Mouse (Mus musculus): ENCODE data around the gene Ptprb. TPM values are rescaled to one million over a fixed set of nuclear protein-coding genes. Genes with fewer than 3 reads are reported as not detected.

Gene Ptprb
- polyA plus RNA-seq, 1 experiment from 2014 or later: 3.0 TPM

DNA sequence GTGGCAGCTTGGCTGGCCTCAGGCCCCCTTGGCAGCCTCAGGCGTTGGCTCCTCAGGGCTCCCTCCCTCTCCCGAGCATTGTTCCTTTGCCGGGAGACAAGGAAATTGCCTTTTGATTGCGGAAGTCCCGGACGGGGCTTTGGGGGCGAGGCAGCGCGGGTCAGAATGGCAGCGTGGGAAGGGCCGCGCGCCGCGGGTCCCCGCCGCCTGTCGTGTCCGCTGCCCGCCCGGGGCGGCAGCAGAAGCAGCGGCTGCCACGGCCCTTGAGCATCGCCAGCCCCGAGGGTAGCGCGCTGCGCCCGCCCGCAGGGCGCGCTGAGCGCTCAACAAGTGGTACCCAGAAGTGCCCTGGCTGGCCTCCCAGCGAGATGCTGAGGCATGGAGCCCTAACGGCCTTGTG is 25.9 kb downstream of the Ptprb start:
- ATAC-seq (ENCODE audit: low FRiP score): no peak
- Histone ChIP-seq H3K9me3 (no peaks in the 10 kb centered on the region), H3K9ac (peak overlapping the region; percentile 71), H3K4me2 (peak overlapping the region; percentile 98), H3K36me3 (no peaks in the 10 kb centered on the region), H3K4me3 (peak overlapping the region; percentile 49), H3K4me1 (replicated peaks) (peaks cover 11% of the 10 kb centered on the region), H3K27ac (no peak overlapping the region), H3K27me3 (peaks cover 30% of the 10 kb centered on the region)
- WGBS: 0% methylated on average over 29 of the region's 36 CpGs

DNA sequence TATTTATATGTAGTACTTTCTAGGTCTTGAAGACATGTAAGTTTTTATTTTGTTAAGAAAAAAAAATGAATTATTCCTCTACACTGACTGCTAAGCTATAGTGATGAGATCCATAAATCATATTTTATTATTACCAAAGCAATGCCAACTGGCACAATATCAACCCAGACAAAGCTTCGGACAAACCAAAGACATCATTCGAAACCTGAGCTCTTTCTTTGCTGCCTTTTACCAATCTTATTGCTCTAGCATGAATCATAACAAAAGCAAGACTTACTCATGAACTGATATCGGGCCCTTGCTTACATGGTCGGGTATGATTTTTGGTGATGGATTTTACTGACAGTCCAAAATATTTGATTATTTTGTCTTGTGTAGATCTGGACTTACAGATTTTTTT is 29.0 kb downstream of the Ptprb start:
- H3K36me3 ChIP-seq: no peaks in the 10 kb centered on the region
- H3K27ac ChIP-seq: no peak overlapping the region
- no peaks in the 10 kb centered on the region for H3K9me3 ChIP-seq
- no peak overlapping the region for H3K4me3 ChIP-seq
- no peak for ATAC-seq (ENCODE audit: low FRiP score)
- H3K4me1 ChIP-seq (replicated peaks): peaks cover 11% of the 10 kb centered on the region
- no peak overlapping the region for H3K4me2 ChIP-seq
- WGBS: 94% methylated on average over 4 of the region's 4 CpGs
- peaks cover 29% of the 10 kb centered on the region for H3K27me3 ChIP-seq
- H3K9ac ChIP-seq: no peak overlapping the region

DNA sequence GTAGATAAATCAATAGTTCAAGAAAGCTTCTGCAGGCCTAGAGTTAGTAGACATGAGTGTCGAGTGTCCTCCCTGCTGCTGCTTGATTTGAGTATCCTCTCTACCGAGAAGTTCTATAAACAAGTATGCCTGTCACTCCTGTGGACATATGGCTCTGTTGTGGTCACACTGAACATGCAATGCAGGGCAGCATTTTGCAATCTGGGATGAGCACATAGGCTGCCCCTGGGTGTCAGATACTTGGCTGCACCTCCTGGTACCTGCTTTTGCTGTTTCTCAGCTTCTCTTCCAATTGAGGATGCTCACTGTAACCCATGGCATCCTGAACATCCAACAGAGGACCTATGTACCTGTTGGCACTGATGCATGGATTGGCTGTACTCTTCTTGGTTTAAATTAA is 34.1 kb downstream of the Ptprb start:
- Histone ChIP-seq H3K27ac (no peak overlapping the region), H3K9ac (no peak overlapping the region), H3K27me3 (0 out of 2 replicates have a peak, but pooled peaks cover 4% of the 10 kb centered on the region), H3K4me3 (no peak overlapping the region), H3K9me3 (no peaks in the 10 kb centered on the region), H3K4me2 (no peak overlapping the region), H3K4me1 (replicated peaks) (no peaks in the 10 kb centered on the region), H3K36me3 (no peaks in the 10 kb centered on the region)
- 85% methylated on average over 2 of the region's 2 CpGs for WGBS
- no peak for ATAC-seq (ENCODE audit: low FRiP score)

DNA sequence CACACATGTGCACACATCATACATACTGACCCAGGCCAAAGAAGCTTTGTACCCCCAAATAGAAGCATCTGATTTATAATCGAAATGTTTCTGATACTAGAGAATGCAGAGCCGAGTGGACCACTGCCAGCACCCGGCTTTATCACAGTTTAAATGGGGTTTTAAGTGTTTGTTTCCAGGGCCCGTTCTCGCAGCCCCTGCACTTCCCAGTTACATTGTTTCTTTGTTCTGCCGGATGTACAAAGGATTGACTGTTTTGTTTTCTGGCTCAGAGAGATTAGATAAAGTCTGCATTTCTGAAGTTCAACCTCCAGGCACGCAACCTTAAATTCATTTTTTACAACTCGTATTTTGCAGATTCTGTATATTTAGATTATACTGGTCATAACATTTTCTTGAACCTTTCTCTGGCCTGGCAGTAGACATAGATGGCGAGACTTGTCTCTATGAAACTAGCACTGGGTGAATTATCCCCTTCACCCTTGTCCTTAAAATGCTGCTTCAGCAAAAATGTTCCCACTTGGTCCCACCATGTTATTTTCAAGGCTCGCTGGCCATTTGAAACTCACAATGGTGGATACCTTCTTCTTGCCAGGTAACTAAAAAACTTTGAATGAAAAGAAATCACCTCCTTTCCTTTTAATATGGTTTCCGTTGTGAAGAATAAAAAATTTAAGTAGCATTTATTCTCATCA is 35.3 kb downstream of the Ptprb start:
- Histone ChIP-seq H3K27me3 (0 out of 2 replicates have a peak, but pooled peaks cover 4% of the 10 kb centered on the region), H3K4me3 (no peak overlapping the region), H3K9ac (no peak overlapping the region), H3K4me1 (replicated peaks) (no peaks in the 10 kb centered on the region), H3K27ac (no peak overlapping the region), H3K9me3 (no peaks in the 10 kb centered on the region), H3K36me3 (no peaks in the 10 kb centered on the region), H3K4me2 (no peak overlapping the region)
- ATAC-seq (ENCODE audit: low FRiP score): no peak
- 61% methylated on average over 11 of the region's 11 CpGs for WGBS

DNA sequence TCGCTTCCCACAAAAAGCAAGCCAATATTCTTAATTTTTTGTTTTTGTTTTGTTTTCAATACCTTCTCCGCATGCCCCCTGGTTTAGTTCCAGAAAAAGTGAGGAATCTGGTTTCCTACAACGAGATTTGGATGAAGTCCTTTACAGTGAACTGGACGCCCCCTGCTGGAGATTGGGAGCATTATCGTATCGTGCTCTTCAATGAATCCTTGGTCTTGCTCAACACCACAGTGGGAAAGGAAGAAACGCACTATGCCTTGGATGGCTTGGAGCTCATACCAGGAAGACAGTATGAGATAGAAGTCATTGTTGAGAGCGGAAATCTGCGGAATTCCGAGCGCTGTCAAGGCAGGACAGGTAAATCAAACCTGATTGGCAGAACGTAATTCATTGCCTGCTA is 43.9 kb downstream of the Ptprb start:
- H3K27ac ChIP-seq: no peak overlapping the region
- no peak for ATAC-seq (ENCODE audit: low FRiP score)
- H3K9me3 ChIP-seq: no peaks in the 10 kb centered on the region
- H3K4me3 ChIP-seq: no peak overlapping the region
- no peak overlapping the region for H3K9ac ChIP-seq
- no peaks in the 10 kb centered on the region for H3K4me1 ChIP-seq (replicated peaks)
- no peaks in the 10 kb centered on the region for H3K36me3 ChIP-seq
- H3K27me3 ChIP-seq: no peaks in the 10 kb centered on the region
- 23% methylated on average over 12 of the region's 12 CpGs for WGBS
- no peak overlapping the region for H3K4me2 ChIP-seq

DNA sequence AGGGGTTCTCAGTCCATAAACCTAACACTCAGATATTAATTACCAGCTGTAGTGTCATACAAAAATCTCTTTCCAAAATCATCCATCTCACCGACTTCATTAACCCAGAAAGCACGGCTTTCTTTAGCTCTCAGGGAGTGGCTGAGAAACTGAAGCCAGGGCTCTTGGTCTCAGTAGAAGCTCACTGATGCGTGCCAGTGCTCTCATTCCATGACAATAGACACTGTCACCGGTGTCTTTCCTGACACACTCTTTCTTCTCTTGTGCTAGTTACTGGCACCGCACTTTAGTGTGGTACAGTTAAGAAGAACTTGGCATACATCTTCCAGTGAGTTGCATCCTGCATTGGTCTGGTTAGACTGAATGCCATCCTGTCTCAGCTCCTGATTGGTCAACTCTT is 53.8 kb downstream of the Ptprb start:
- Histone ChIP-seq H3K4me2 (no peak overlapping the region), H3K4me1 (replicated peaks) (peaks cover 13% of the 10 kb centered on the region), H3K4me3 (no peak overlapping the region), H3K9ac (no peak overlapping the region), H3K36me3 (no peaks in the 10 kb centered on the region), H3K27ac (no peak overlapping the region), H3K9me3 (no peaks in the 10 kb centered on the region), H3K27me3 (no peaks in the 10 kb centered on the region)
- ATAC-seq (ENCODE audit: low FRiP score): no peak
- 27% methylated on average over 5 of the region's 5 CpGs for WGBS

DNA sequence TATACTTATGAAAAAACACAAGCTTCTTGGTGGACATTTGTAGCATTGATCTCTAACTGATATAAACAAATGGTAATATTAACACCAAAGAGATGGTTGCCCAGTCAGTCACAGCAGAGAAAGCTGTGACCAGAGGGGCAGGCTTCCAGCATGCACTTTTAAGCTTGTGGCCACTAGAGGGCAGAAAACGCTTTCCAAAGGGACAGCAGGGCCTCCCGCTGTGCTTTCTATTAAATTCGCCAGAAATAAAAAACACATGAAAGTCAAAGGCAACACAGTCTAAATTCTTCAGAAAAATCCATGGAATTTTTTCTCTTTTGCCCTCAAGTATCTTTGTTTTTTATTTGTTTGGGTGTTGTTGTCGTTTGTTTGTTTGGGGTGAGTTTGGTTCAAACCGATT is 55.1 kb downstream of the Ptprb start:
- ATAC-seq (ENCODE audit: low FRiP score): no peak
- Histone ChIP-seq H3K27me3 (no peaks in the 10 kb centered on the region), H3K4me1 (replicated peaks) (peaks cover 13% of the 10 kb centered on the region), H3K9ac (no peak overlapping the region; the same call in 1 of the 2 replicates), H3K36me3 (no peaks in the 10 kb centered on the region), H3K4me2 (peak overlapping the region; percentile 46), H3K27ac (no peak overlapping the region), H3K9me3 (no peaks in the 10 kb centered on the region), H3K4me3 (peak overlapping the region; percentile 17; the same call in 1 of the 2 replicates)
- 20% methylated on average over 5 of the region's 5 CpGs for WGBS

DNA sequence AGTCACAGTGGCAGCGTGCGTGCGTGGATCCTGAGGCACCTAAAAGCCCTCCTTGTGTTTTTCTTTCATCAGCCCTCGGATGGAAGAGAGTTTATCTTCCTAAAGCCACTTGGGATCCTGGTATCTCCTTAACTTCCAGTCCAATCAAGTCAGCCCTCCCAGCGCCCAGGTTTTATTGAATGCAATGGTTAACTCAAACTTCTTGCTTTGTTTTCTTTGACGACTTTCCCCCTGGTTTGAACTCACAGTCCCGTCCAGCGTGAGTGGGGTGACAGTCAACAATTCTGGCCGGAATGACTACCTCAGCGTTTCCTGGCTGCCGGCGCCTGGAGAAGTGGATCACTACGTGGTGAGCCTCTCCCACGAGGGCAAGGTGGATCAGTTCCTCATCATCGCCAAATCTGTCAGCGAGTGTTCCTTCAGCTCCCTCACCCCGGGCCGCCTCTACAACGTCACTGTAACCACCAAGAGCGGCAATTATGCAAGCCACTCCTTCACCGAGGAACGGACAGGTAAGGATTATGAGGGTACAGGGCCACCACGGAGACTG is 55.7 kb downstream of the Ptprb start:
- Histone ChIP-seq H3K9me3 (no peaks in the 10 kb centered on the region), H3K27ac (no peak overlapping the region), H3K9ac (peak overlapping the region; percentile 13; the same call in 1 of the 2 replicates), H3K36me3 (no peaks in the 10 kb centered on the region), H3K4me3 (peak overlapping the region; percentile 17; the same call in 1 of the 2 replicates), H3K4me1 (replicated peaks) (peaks cover 13% of the 10 kb centered on the region), H3K4me2 (peak overlapping the region; percentile 46), H3K27me3 (no peaks in the 10 kb centered on the region)
- no peak for ATAC-seq (ENCODE audit: low FRiP score)
- WGBS: 22% methylated on average over 23 of the region's 23 CpGs

DNA sequence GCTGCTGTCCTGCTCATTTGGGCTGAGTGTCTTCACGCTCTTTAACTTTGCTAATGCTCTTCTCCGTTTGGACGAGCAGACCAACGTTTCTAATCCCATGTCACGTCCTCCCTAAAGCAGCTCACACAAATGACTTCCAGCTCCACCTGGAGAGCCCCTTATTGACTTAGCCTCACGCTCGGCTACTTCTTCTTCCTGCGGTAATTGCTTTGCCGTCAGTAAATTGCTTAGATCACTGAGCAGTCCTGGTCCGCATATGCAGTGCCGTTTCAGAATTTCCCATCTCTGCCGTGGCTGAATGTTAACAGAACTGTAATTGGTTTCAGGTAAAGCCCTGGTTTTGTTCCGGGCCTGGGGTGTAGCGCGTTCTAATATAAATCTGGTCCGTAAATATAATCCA is 58.3 kb downstream of the Ptprb start:
- ATAC-seq (ENCODE audit: low FRiP score): peak; percentile 28; the same call in 1 of the 2 replicates
- H3K9ac ChIP-seq: no peak overlapping the region
- no peak overlapping the region for H3K4me3 ChIP-seq
- H3K4me2 ChIP-seq: no peak overlapping the region
- H3K27ac ChIP-seq: 0 out of 2 replicates have a peak overlapping the region, but pooled peaks have one; percentile 6
- no peaks in the 10 kb centered on the region for H3K36me3 ChIP-seq
- H3K27me3 ChIP-seq: no peaks in the 10 kb centered on the region
- WGBS: 57% methylated on average over 16 of the region's 16 CpGs
- no peaks in the 10 kb centered on the region for H3K9me3 ChIP-seq
- H3K4me1 ChIP-seq (replicated peaks): peaks cover 13% of the 10 kb centered on the region

DNA sequence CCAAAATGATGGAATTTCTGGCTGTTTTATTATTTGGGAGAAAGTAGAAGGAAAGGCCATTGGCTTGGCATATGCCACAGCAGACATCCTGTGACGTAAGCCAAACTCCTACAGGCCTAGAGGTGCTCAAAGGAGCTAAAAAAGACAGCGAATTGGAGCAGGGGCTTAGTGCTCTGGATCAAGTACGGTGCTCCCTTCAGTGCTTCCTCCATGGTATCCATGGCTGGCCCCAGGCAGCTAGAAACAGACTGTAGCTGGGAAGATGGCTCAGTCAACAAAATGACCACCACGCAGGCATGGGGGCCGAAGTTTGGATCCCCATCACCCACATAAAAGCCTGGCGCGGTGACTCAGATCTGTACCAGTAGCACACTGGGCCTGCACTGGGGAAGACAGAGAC is 58.8 kb downstream of the Ptprb start:
- Histone ChIP-seq H3K4me2 (no peak overlapping the region), H3K4me1 (replicated peaks) (peaks cover 13% of the 10 kb centered on the region), H3K9me3 (no peaks in the 10 kb centered on the region), H3K36me3 (no peaks in the 10 kb centered on the region), H3K27me3 (no peaks in the 10 kb centered on the region), H3K27ac (peak overlapping the region; percentile 6; the same call in 1 of the 2 replicates), H3K4me3 (no peak overlapping the region), H3K9ac (no peak overlapping the region)
- 94% methylated on average over 7 of the region's 7 CpGs for WGBS
- no peak for ATAC-seq (ENCODE audit: low FRiP score)

DNA sequence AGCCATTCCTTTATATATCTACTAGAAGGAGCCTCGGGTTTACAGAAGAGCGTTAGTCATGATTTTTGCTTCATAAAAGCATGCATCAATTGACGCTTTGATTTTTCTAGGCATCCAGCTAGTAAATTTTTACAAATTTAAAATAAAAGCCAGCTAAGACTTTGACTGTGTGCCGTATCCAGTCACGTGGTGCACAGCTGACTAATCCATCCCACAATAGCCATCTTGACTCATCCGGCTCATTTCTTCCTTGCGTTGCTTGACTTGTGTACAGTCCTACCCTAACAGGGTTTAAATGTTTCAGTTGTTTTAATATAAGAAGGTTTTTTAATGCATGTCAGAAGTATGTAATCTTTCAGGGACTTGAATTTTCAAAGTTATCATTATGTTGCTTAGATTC is 60.0 kb downstream of the Ptprb start:
- no peaks in the 10 kb centered on the region for H3K27me3 ChIP-seq
- ATAC-seq (ENCODE audit: low FRiP score): no peak
- no peak overlapping the region for H3K9ac ChIP-seq
- WGBS: 90% methylated on average over 7 of the region's 7 CpGs
- H3K27ac ChIP-seq: no peak overlapping the region
- no peaks in the 10 kb centered on the region for H3K36me3 ChIP-seq
- peaks cover 13% of the 10 kb centered on the region for H3K4me1 ChIP-seq (replicated peaks)
- no peaks in the 10 kb centered on the region for H3K9me3 ChIP-seq
- H3K4me3 ChIP-seq: no peak overlapping the region
- no peak overlapping the region for H3K4me2 ChIP-seq

DNA sequence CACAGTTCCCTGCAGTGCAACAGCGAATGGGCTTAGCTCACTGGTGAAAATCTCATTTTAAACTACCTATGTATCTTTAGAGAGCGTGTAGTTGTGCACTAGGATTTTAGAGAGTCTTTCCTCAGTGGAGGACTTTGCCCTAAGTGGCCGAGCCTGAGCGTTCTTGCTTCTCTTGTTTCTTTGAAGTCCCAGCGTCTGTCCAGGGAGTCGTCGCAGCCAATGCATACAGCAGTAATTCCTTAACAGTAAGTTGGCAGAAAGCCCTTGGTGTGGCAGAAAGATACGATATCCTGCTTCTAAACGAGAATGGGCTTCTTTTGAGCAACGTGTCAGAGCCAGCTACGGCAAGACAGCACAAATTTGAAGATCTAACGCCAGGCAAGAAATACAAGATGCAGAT is 65.9 kb downstream of the Ptprb start:
- Histone ChIP-seq H3K4me3 (no peak overlapping the region), H3K36me3 (no peaks in the 10 kb centered on the region), H3K4me2 (no peak overlapping the region), H3K27me3 (no peaks in the 10 kb centered on the region), H3K9me3 (no peaks in the 10 kb centered on the region), H3K27ac (no peak overlapping the region), H3K4me1 (replicated peaks) (no peaks in the 10 kb centered on the region), H3K9ac (no peak overlapping the region)
- ATAC-seq (ENCODE audit: low FRiP score): no peak
- WGBS: 88% methylated on average over 12 of the region's 12 CpGs

DNA sequence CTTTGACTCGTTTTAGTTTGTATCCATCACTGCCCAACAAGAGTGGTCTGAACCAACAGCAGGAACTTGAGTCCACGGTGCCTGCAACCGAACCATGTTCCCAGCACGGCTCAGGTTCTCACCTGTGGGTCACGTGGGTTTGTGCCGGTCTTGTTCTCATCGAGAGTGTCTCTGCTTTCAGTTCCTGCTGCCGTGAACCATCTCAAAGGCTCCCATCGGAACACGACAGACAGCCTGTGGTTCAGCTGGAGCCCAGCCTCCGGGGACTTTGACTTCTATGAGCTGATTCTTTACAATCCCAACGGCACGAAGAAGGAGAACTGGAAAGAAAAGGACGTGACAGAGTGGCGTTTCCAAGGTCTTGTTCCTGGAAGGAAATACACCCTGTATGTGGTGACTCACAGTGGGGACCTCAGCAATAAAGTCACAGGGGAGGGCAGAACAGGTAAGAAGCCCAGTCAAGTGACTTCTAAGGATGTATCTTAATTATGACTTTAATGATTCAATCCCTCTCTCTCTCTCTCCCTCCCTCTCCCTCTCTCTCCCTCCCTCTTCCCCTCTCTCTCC is 71.4 kb downstream of the Ptprb start:
- Histone ChIP-seq H3K4me2 (no peak overlapping the region), H3K27ac (no peak overlapping the region), H3K36me3 (no peaks in the 10 kb centered on the region), H3K9me3 (no peaks in the 10 kb centered on the region), H3K9ac (no peak overlapping the region), H3K4me3 (no peak overlapping the region), H3K4me1 (replicated peaks) (peaks cover 5% of the 10 kb centered on the region), H3K27me3 (0 out of 2 replicates have a peak, but pooled peaks cover 5% of the 10 kb centered on the region)
- ATAC-seq (ENCODE audit: low FRiP score): no peak
- 87% methylated on average over 15 of the region's 15 CpGs for WGBS

Data from hindbrain, embryonic 13.5 days (tissue).